Mouse (Mus musculus): Measurements from ENCODE around the gene Clec12a. TPM values are rescaled to one million over a fixed set of nuclear protein-coding genes. Genes with fewer than 3 reads are reported as not detected.

The Clec12a gene
- polyA plus RNA-seq, 1 experiment from 2014 or later: 0.34 TPM

- no peak for ATAC-seq (ENCODE audit: low FRiP score, low read depth)
- no peak overlapping the region for H3K9ac ChIP-seq
- WGBS: 88% methylated on average over 3 of the region's 3 CpGs
- peaks cover 8% of the 10 kb centered on the region; the same call in 1 of the 2 replicates for H3K4me1 ChIP-seq
- H3K27me3 ChIP-seq (replicated peaks): no peaks in the 10 kb centered on the region
- no peak overlapping the region for H3K4me3 ChIP-seq
- no peaks in the 10 kb centered on the region for H3K9me3 ChIP-seq
- H3K27ac ChIP-seq: no peak overlapping the region
- H3K36me3 ChIP-seq: no peaks in the 10 kb centered on the region
- H3K4me2 ChIP-seq (replicated peaks): no peak overlapping the region
Measured at GRCm38 (mm10) chr6:129383466-129383865, 41.0 kb downstream of the Clec12a start.

- Histone ChIP-seq H3K36me3 (no peaks in the 10 kb centered on the region), H3K9ac (no peak overlapping the region), H3K4me2 (replicated peaks) (no peak overlapping the region), H3K27me3 (replicated peaks) (no peaks in the 10 kb centered on the region), H3K4me3 (no peak overlapping the region), H3K4me1 (peaks cover 8% of the 10 kb centered on the region; the same call in 1 of the 2 replicates), H3K27ac (no peak overlapping the region), H3K9me3 (no peaks in the 10 kb centered on the region)
- no peak for ATAC-seq (ENCODE audit: low FRiP score, low read depth)
- WGBS: 48% methylated on average over 4 of the region's 4 CpGs
Measured at GRCm38 (mm10) chr6:129385000-129385399, 42.5 kb downstream of the Clec12a start.

GRCm38 (mm10) chr6:129385774-129386173, 43.3 kb downstream of the Clec12a start, which contains the start of gene Clec12b:
Clec12b (minus strand) TSS chr6:129385874.
- no peak within 1 kb of the TSS for H3K4me3 ChIP-seq
- no peaks in the 10 kb centered on the region for H3K9me3 ChIP-seq
- no peak within 1 kb of the TSS for H3K4me2 ChIP-seq (replicated peaks)
- H3K4me1 ChIP-seq: peaks cover 8% of the 10 kb centered on the region; the same call in 1 of the 2 replicates
- no peak within 1 kb of the TSS for H3K9ac ChIP-seq
- no peaks in the 10 kb centered on the region for H3K27me3 ChIP-seq (replicated peaks)
- no peak within 1 kb of the TSS for H3K27ac ChIP-seq
- 74% methylated on average over 2 of the region's 2 CpGs for WGBS
- no peaks in the 10 kb centered on the region for H3K36me3 ChIP-seq
- no peak for ATAC-seq (ENCODE audit: low FRiP score, low read depth)

- 46% methylated on average over 2 of the region's 2 CpGs for WGBS
- Histone ChIP-seq H3K4me3 (no peak overlapping the region), H3K9me3 (no peaks in the 10 kb centered on the region), H3K36me3 (no peaks in the 10 kb centered on the region), H3K4me2 (replicated peaks) (no peak overlapping the region), H3K9ac (no peak overlapping the region), H3K27me3 (replicated peaks) (no peaks in the 10 kb centered on the region), H3K4me1 (no peaks in the 10 kb centered on the region), H3K27ac (no peak overlapping the region)
- ATAC-seq (ENCODE audit: low FRiP score, low read depth): peak; percentile 44; the same call in 1 of the 2 replicates
Measured at GRCm38 (mm10) chr6:129393087-129393720, 50.7 kb downstream of the Clec12a start.

- ATAC-seq (ENCODE audit: low FRiP score, low read depth): peak; percentile 75; the same call in 1 of the 2 replicates
- Histone ChIP-seq H3K4me3 (no peak overlapping the region), H3K4me2 (replicated peaks) (no peak overlapping the region), H3K27me3 (replicated peaks) (no peaks in the 10 kb centered on the region), H3K9ac (no peak overlapping the region), H3K27ac (no peak overlapping the region), H3K4me1 (no peaks in the 10 kb centered on the region), H3K36me3 (no peaks in the 10 kb centered on the region), H3K9me3 (no peaks in the 10 kb centered on the region)
- 85% methylated on average over 6 of the region's 6 CpGs for WGBS
Measured at GRCm38 (mm10) chr6:129393732-129394131, 51.2 kb downstream of the Clec12a start.

- Histone ChIP-seq H3K4me1 (no peaks in the 10 kb centered on the region), H3K36me3 (no peaks in the 10 kb centered on the region), H3K27ac (no peak within 1 kb of the TSS), H3K27me3 (replicated peaks) (no peaks in the 10 kb centered on the region), H3K4me2 (replicated peaks) (no peak within 1 kb of the TSS), H3K4me3 (no peak within 1 kb of the TSS), H3K9ac (no peak within 1 kb of the TSS), H3K9me3 (no peaks in the 10 kb centered on the region)
- 87% methylated on average over 8 of the region's 8 CpGs for WGBS
- ATAC-seq (ENCODE audit: low FRiP score, low read depth): no peak
Measured at GRCm38 (mm10) chr6:129396997-129397396, 54.5 kb downstream of the Clec12a start, which contains the start of gene Clec1b. Clec1b (plus strand) TSS chr6:129397297.

- Histone ChIP-seq H3K4me3 (no peak overlapping the region), H3K9me3 (no peaks in the 10 kb centered on the region), H3K27me3 (replicated peaks) (no peaks in the 10 kb centered on the region), H3K9ac (no peak overlapping the region), H3K4me2 (replicated peaks) (no peak overlapping the region), H3K4me1 (no peaks in the 10 kb centered on the region), H3K36me3 (no peaks in the 10 kb centered on the region), H3K27ac (no peak overlapping the region)
- ATAC-seq (ENCODE audit: low FRiP score, low read depth): no peak
- 77% methylated on average over 6 of the region's 6 CpGs for WGBS
Measured at GRCm38 (mm10) chr6:129399945-129400344, 57.5 kb downstream of the Clec12a start.

- Histone ChIP-seq H3K27ac (no peak overlapping the region), H3K36me3 (no peaks in the 10 kb centered on the region), H3K9me3 (no peaks in the 10 kb centered on the region), H3K27me3 (replicated peaks) (no peaks in the 10 kb centered on the region), H3K4me3 (no peak overlapping the region), H3K4me1 (no peaks in the 10 kb centered on the region), H3K9ac (no peak overlapping the region), H3K4me2 (replicated peaks) (no peak overlapping the region)
- WGBS: 95% methylated on average over 2 of the region's 2 CpGs
- no peak for ATAC-seq (ENCODE audit: low FRiP score, low read depth)
Measured at GRCm38 (mm10) chr6:129402404-129402803, 59.9 kb downstream of the Clec12a start.

- Histone ChIP-seq H3K9ac (no peak overlapping the region), H3K4me3 (no peak overlapping the region), H3K4me2 (replicated peaks) (no peak overlapping the region), H3K9me3 (no peaks in the 10 kb centered on the region), H3K27ac (no peak overlapping the region), H3K36me3 (no peaks in the 10 kb centered on the region), H3K4me1 (no peaks in the 10 kb centered on the region), H3K27me3 (replicated peaks) (no peaks in the 10 kb centered on the region)
- 89% methylated on average over 6 of the region's 6 CpGs for WGBS
- no peak for ATAC-seq (ENCODE audit: low FRiP score, low read depth)
Measured at GRCm38 (mm10) chr6:129403391-129403790, 60.9 kb downstream of the Clec12a start.

GRCm38 (mm10) chr6:129405999-129406398, 63.5 kb downstream of the Clec12a start:
- H3K36me3 ChIP-seq: no peaks in the 10 kb centered on the region
- H3K27me3 ChIP-seq (replicated peaks): no peaks in the 10 kb centered on the region
- no peak overlapping the region for H3K27ac ChIP-seq
- no peaks in the 10 kb centered on the region for H3K9me3 ChIP-seq
- no peak overlapping the region for H3K4me3 ChIP-seq
- no peak overlapping the region for H3K9ac ChIP-seq
- no peak overlapping the region for H3K4me2 ChIP-seq (replicated peaks)
- no peak for ATAC-seq (ENCODE audit: low FRiP score, low read depth)
- H3K4me1 ChIP-seq: no peaks in the 10 kb centered on the region

GRCm38 (mm10) chr6:129407324-129407723, 64.8 kb downstream of the Clec12a start:
- H3K4me1 ChIP-seq: no peaks in the 10 kb centered on the region
- WGBS: 46% methylated on average over 2 of the region's 2 CpGs
- H3K27ac ChIP-seq: no peak overlapping the region
- no peak for ATAC-seq (ENCODE audit: low FRiP score, low read depth)
- H3K9ac ChIP-seq: no peak overlapping the region
- H3K36me3 ChIP-seq: no peaks in the 10 kb centered on the region
- no peaks in the 10 kb centered on the region for H3K9me3 ChIP-seq
- H3K27me3 ChIP-seq (replicated peaks): no peaks in the 10 kb centered on the region
- no peak overlapping the region for H3K4me3 ChIP-seq
- no peak overlapping the region for H3K4me2 ChIP-seq (replicated peaks)

GRCm38 (mm10) chr6:129408562-129408961, 66.1 kb downstream of the Clec12a start, which contains the start of gene Clec9a:
Clec9a (plus strand) TSS chr6:129408862.
- Histone ChIP-seq H3K36me3 (no peaks in the 10 kb centered on the region), H3K9ac (no peak within 1 kb of the TSS), H3K27me3 (replicated peaks) (no peaks in the 10 kb centered on the region), H3K27ac (no peak within 1 kb of the TSS), H3K4me3 (no peak within 1 kb of the TSS), H3K9me3 (no peaks in the 10 kb centered on the region), H3K4me1 (no peaks in the 10 kb centered on the region), H3K4me2 (replicated peaks) (no peak within 1 kb of the TSS)
- WGBS: 91% methylated on average over 2 of the region's 2 CpGs
- ATAC-seq (ENCODE audit: low FRiP score, low read depth): no peak

- no peaks in the 10 kb centered on the region for H3K9me3 ChIP-seq
- H3K27me3 ChIP-seq (replicated peaks): no peaks in the 10 kb centered on the region
- no peak overlapping the region for H3K4me3 ChIP-seq
- no peaks in the 10 kb centered on the region for H3K36me3 ChIP-seq
- 88% methylated on average over 1 of the region's 1 CpGs for WGBS
- ATAC-seq (ENCODE audit: low FRiP score, low read depth): no peak
- no peak overlapping the region for H3K9ac ChIP-seq
- no peak overlapping the region for H3K27ac ChIP-seq
- H3K4me2 ChIP-seq (replicated peaks): no peak overlapping the region
- no peaks in the 10 kb centered on the region for H3K4me1 ChIP-seq
Measured at GRCm38 (mm10) chr6:129414177-129414576, 71.7 kb downstream of the Clec12a start.
